Mouse (Mus musculus): ENCODE measurements at regions not wholly inside any gene's neighbourhood (a gene's known extent, or its start where the extent isn't known, plus 50 kb on each side); places are given as distances from the start of the nearest gene placed in this dataset.

GRCm38 (mm10) chr2:137371062-137371461, 254.6 kb upstream of the Jag1 start:
- H3ac ChIP-seq (ENCODE audit: control insufficient read depth, insufficient read length): no peak overlapping the region
- TF ChIP-seq SRF (IDR thresholded peaks at IDR 0.05; ENCODE audit: control insufficient read depth, insufficient read length, low read depth) (no peak), TCF12 (IDR thresholded peaks at IDR 0.05; ENCODE audit: insufficient read depth, poor library complexity, severe bottlenecking) (no peak), MYOG (IDR thresholded peaks at IDR 0.05; ENCODE audit: control insufficient read depth in 1 of 3, insufficient read depth in 1 of 3, insufficient read length in 2 of 3, low read depth in 2 of 3) (no peak), REST (IDR thresholded peaks at IDR 0.05; ENCODE audit: insufficient read depth, insufficient read length) (no peak), POLR2A (IDR thresholded peaks at IDR 0.05; ENCODE audit: insufficient read length, low read depth) (no peak), MYOD1 (IDR thresholded peaks at IDR 0.05; ENCODE audit: control insufficient read depth in 1 of 3, insufficient read length in 2 of 3, low read depth in 2 of 3) (no peak), E2F4 (IDR thresholded peaks at IDR 0.05; ENCODE audit: insufficient read depth) (no peak), USF1 (IDR thresholded peaks at IDR 0.05; ENCODE audit: low read depth) (no peak), CEBPB (IDR thresholded peaks at IDR 0.05; ENCODE audit: insufficient read depth, poor library complexity, severe bottlenecking) (no peak), TCF3 (IDR thresholded peaks at IDR 0.05; ENCODE audit: insufficient read length, low read depth) (no peak), MAX (IDR thresholded peaks at IDR 0.05; ENCODE audit: low read depth) (no peak), POLR2AphosphoS2 (IDR thresholded peaks at IDR 0.05; ENCODE audit: insufficient read length, low read depth) (no peak)
- H3K27me3 ChIP-seq (ENCODE audit: control insufficient read depth, insufficient read depth, insufficient read length): no peaks in the 10 kb centered on the region
- no peak overlapping the region for H3K4me3 ChIP-seq
- H3K4me2 ChIP-seq (ENCODE audit: low read depth): no peak overlapping the region
- no peaks in the 10 kb centered on the region for H3K36me3 ChIP-seq (ENCODE audit: control insufficient read depth, insufficient read depth)
- H3K79me2 ChIP-seq (ENCODE audit: control insufficient read depth, insufficient read depth): no peaks in the 10 kb centered on the region

- Histone ChIP-seq H3K79me2 (ENCODE audit: control insufficient read depth, insufficient read depth) (no peaks in the 10 kb centered on the region), H3ac (ENCODE audit: control insufficient read depth, insufficient read length) (no peak overlapping the region), H3K27me3 (ENCODE audit: control insufficient read depth, insufficient read depth, insufficient read length) (no peaks in the 10 kb centered on the region), H3K4me3 (no peak overlapping the region), H3K4me2 (ENCODE audit: low read depth) (peak overlapping the region; percentile 12), H3K36me3 (ENCODE audit: control insufficient read depth, insufficient read depth) (no peaks in the 10 kb centered on the region)
- TF ChIP-seq CEBPB (IDR thresholded peaks at IDR 0.05; ENCODE audit: insufficient read depth, poor library complexity, severe bottlenecking): 0 out of 2 replicates have a peak, but pooled peaks have one; percentile 8
- no peak for TF ChIP-seq TCF12 (IDR thresholded peaks at IDR 0.05; ENCODE audit: insufficient read depth, poor library complexity, severe bottlenecking)
These were observed 246.6 kb upstream of the Jag1 start for GRCm38 (mm10) chr2:137363006-137363405.

- Histone ChIP-seq H3ac (ENCODE audit: control insufficient read depth, insufficient read length) (no peak overlapping the region), H3K36me3 (ENCODE audit: control insufficient read depth, insufficient read depth) (no peaks in the 10 kb centered on the region), H3K79me2 (ENCODE audit: control insufficient read depth, insufficient read depth) (no peaks in the 10 kb centered on the region), H3K27me3 (ENCODE audit: control insufficient read depth, insufficient read depth, insufficient read length) (no peaks in the 10 kb centered on the region), H3K4me3 (no peak overlapping the region), H3K4me2 (ENCODE audit: low read depth) (no peak overlapping the region)
- TF ChIP-seq TCF12 (IDR thresholded peaks at IDR 0.05; ENCODE audit: insufficient read depth, poor library complexity, severe bottlenecking) (no peak), CEBPB (IDR thresholded peaks at IDR 0.05; ENCODE audit: insufficient read depth, poor library complexity, severe bottlenecking) (no peak), POLR2AphosphoS2 (IDR thresholded peaks at IDR 0.05; ENCODE audit: insufficient read length, low read depth) (no peak), REST (IDR thresholded peaks at IDR 0.05; ENCODE audit: insufficient read depth, insufficient read length) (no peak), MYOG (IDR thresholded peaks at IDR 0.05; ENCODE audit: control insufficient read depth in 1 of 3, insufficient read depth in 1 of 3, insufficient read length in 2 of 3, low read depth in 2 of 3) (no peak), MAX (IDR thresholded peaks at IDR 0.05; ENCODE audit: low read depth) (no peak), TCF3 (IDR thresholded peaks at IDR 0.05; ENCODE audit: insufficient read length, low read depth) (no peak), MYOD1 (IDR thresholded peaks at IDR 0.05; ENCODE audit: control insufficient read depth in 1 of 3, insufficient read length in 2 of 3, low read depth in 2 of 3) (no peak), USF1 (IDR thresholded peaks at IDR 0.05; ENCODE audit: low read depth) (no peak), POLR2A (IDR thresholded peaks at IDR 0.05; ENCODE audit: insufficient read length, low read depth) (no peak), E2F4 (IDR thresholded peaks at IDR 0.05; ENCODE audit: insufficient read depth) (no peak), SRF (IDR thresholded peaks at IDR 0.05; ENCODE audit: control insufficient read depth, insufficient read length, low read depth) (no peak)
These were observed 240.8 kb upstream of the Jag1 start for GRCm38 (mm10) chr2:137357181-137357738.

GRCm38 (mm10) chr2:137343736-137344135, 227.3 kb upstream of the Jag1 start:
- no peak for TF ChIP-seq REST (IDR thresholded peaks at IDR 0.05; ENCODE audit: insufficient read depth, insufficient read length)
- no peak for TF ChIP-seq SRF (IDR thresholded peaks at IDR 0.05; ENCODE audit: control insufficient read depth, insufficient read length, low read depth)
- no peak for TF ChIP-seq USF1 (IDR thresholded peaks at IDR 0.05; ENCODE audit: low read depth)
- no peak for TF ChIP-seq MYOD1 (IDR thresholded peaks at IDR 0.05; ENCODE audit: control insufficient read depth in 1 of 3, insufficient read length in 2 of 3, low read depth in 2 of 3)
- TF ChIP-seq MYOG (IDR thresholded peaks at IDR 0.05; ENCODE audit: control insufficient read depth in 1 of 3, insufficient read depth in 1 of 3, insufficient read length in 2 of 3, low read depth in 2 of 3): no peak
- TF ChIP-seq POLR2A (IDR thresholded peaks at IDR 0.05; ENCODE audit: insufficient read length, low read depth): no peak
- TF ChIP-seq MAX (IDR thresholded peaks at IDR 0.05; ENCODE audit: low read depth): no peak
- no peak for TF ChIP-seq TCF12 (IDR thresholded peaks at IDR 0.05; ENCODE audit: insufficient read depth, poor library complexity, severe bottlenecking)
- no peak for TF ChIP-seq CEBPB (IDR thresholded peaks at IDR 0.05; ENCODE audit: insufficient read depth, poor library complexity, severe bottlenecking)
- TF ChIP-seq E2F4 (IDR thresholded peaks at IDR 0.05; ENCODE audit: insufficient read depth): no peak
- TF ChIP-seq TCF3 (IDR thresholded peaks at IDR 0.05; ENCODE audit: insufficient read length, low read depth): no peak
- TF ChIP-seq POLR2AphosphoS2 (IDR thresholded peaks at IDR 0.05; ENCODE audit: insufficient read length, low read depth): no peak
- Histone ChIP-seq H3ac (ENCODE audit: control insufficient read depth, insufficient read length) (no peak overlapping the region), H3K79me2 (ENCODE audit: control insufficient read depth, insufficient read depth) (no peaks in the 10 kb centered on the region), H3K27me3 (ENCODE audit: control insufficient read depth, insufficient read depth, insufficient read length) (no peaks in the 10 kb centered on the region), H3K4me3 (no peak overlapping the region), H3K36me3 (ENCODE audit: control insufficient read depth, insufficient read depth) (no peaks in the 10 kb centered on the region), H3K4me2 (ENCODE audit: low read depth) (no peak overlapping the region)

- H3K27me3 ChIP-seq (ENCODE audit: control insufficient read depth, insufficient read depth, insufficient read length): no peaks in the 10 kb centered on the region
- no peak overlapping the region for H3ac ChIP-seq (ENCODE audit: control insufficient read depth, insufficient read length)
- TF ChIP-seq CEBPB (IDR thresholded peaks at IDR 0.05; ENCODE audit: insufficient read depth, poor library complexity, severe bottlenecking): no peak
- no peak for TF ChIP-seq USF1 (IDR thresholded peaks at IDR 0.05; ENCODE audit: low read depth)
- no peak overlapping the region for H3K4me3 ChIP-seq
- no peaks in the 10 kb centered on the region for H3K36me3 ChIP-seq (ENCODE audit: control insufficient read depth, insufficient read depth)
- no peaks in the 10 kb centered on the region for H3K79me2 ChIP-seq (ENCODE audit: control insufficient read depth, insufficient read depth)
- H3K4me2 ChIP-seq (ENCODE audit: low read depth): no peak overlapping the region
These were observed 213.6 kb upstream of the Jag1 start for GRCm38 (mm10) chr2:137329995-137330394.
